Mouse (Mus musculus): Measurements from ENCODE around the gene Brsk2.

- TF ChIP-seq EP300 (IDR thresholded peaks at IDR 0.05; ENCODE audit: low read depth), result no peak
- no peak for TF ChIP-seq CTCF (IDR thresholded peaks at IDR 0.05; ENCODE audit: low read depth)
Observed at GRCm38 (mm10) chr7:141908591-141908990, 41.0 kb upstream of the Brsk2 start.
